Mouse (Mus musculus): ENCODE data around the gene Crnkl1.

- no peak for TF ChIP-seq CTCF (IDR thresholded peaks at IDR 0.05; ENCODE audit: low read depth, low read length)
- TF ChIP-seq POLR2A (IDR thresholded peaks at IDR 0.05; ENCODE audit: borderline replicate concordance, low read depth, low read length) = no peak
These were observed 45.9 kb downstream of the Crnkl1 start for GRCm38 (mm10) chr2:145888766-145889480.
